In genomic region chr9:108853635-108854240, GRCm38 (mm10) we compare ENCODE assay signal across 8 mouse cellular contexts. TPM values are rescaled to one million over a fixed set of nuclear protein-coding genes. Genes with fewer than 3 reads are reported as not detected.
DNase-seq lines count a peak whose midpoint lies in the region; ATAC-seq and TF ChIP-seq lines count a peak whose summit lies in the region.

No protein-coding gene starts in this region.

- peak overlapping the region; percentile 90 for H3K4me2 ChIP-seq in forebrain, embryonic 11.5 days (ENCODE audit: low read depth, low read length, severe bottlenecking)
- H3K4me2 ChIP-seq in heart, embryonic 15.5 days, result peak overlapping the region; percentile 93
- H3K4me2 ChIP-seq in liver, embryonic 15.5 days, result peak overlapping the region; percentile 98
- peak overlapping the region; percentile 81 for H3K4me2 ChIP-seq in neural tube, embryonic 13.5 days

- in situ Hi-C loops in ES-E14 (cut with MboI; ENCODE audit: low sequenced_read_pairs in 2 of 2, unreplicated experiment in 2 of 2), result no loop called here

- no peak overlapping the region; the same call in 1 of the 2 replicates for H3K27ac ChIP-seq in ES-E14 (ENCODE audit: insufficient read depth, low read depth, low read length, poor library complexity, severe bottlenecking)
- H3K27ac ChIP-seq in forebrain, embryonic 11.5 days (ENCODE audit: low read depth, low read length), result peak overlapping the region; percentile 75
- peak overlapping the region; percentile 84 for H3K27ac ChIP-seq in heart, embryonic 15.5 days
- peak overlapping the region; percentile 75 for H3K27ac ChIP-seq in liver, embryonic 15.5 days (replicated peaks)
- H3K27ac ChIP-seq in neural tube, embryonic 13.5 days (replicated peaks), result peak overlapping the region; percentile 87

- DNase-seq in ES-E14 (ENCODE audit: low read depth, low spot score), result peak; percentile 94
- DNase-seq in c-Kit-positive CD71-positive TER-119-positive erythroid progenitor cells, embryonic 14.5 days (ENCODE audit: low spot score), result peak; percentile 89
- DNase-seq in forebrain, embryonic 11.5 days (ENCODE audit: low spot score), result peak; percentile 94
- DNase-seq in kidney, postnatal 14 days, result peak; percentile 94
- peak; percentile 89 for DNase-seq in testis, postnatal 14 days (ENCODE audit: low spot score)

- H3K36me3 ChIP-seq in ES-E14 (ENCODE audit: control insufficient read depth, insufficient read depth, low read length, poor library complexity, severe bottlenecking), result peaks cover 3% of the 10 kb centered on the region; the same call in 1 of the 2 replicates
- no peaks in the 10 kb centered on the region; the same call in 1 of the 2 replicates for H3K36me3 ChIP-seq in forebrain, embryonic 11.5 days (ENCODE audit: control insufficient read depth, insufficient read depth, low read length)
- peaks cover 9% of the 10 kb centered on the region; the same call in 1 of the 2 replicates for H3K36me3 ChIP-seq in heart, embryonic 15.5 days
- no peaks in the 10 kb centered on the region for H3K36me3 ChIP-seq in liver, embryonic 15.5 days (replicated peaks)
- peaks cover 68% of the 10 kb centered on the region for H3K36me3 ChIP-seq in neural tube, embryonic 13.5 days

- H3K4me1 ChIP-seq in ES-E14 (ENCODE audit: control insufficient read depth in 2 of 2, insufficient read depth in 2 of 2, low read length in 2 of 2, poor library complexity in 1 of 2), result peaks cover 0 to 14% of the 10 kb centered on the region in 2 experiments; a peak in 1 of 4 replicates
- 0 out of 2 replicates have a peak, but pooled peaks cover 1% of the 10 kb centered on the region for H3K4me1 ChIP-seq in forebrain, embryonic 11.5 days (replicated peaks; ENCODE audit: control insufficient read depth, insufficient read depth, low read length)
- H3K4me1 ChIP-seq in heart, embryonic 15.5 days (replicated peaks), result peaks cover 29% of the 10 kb centered on the region
- peaks cover 36% of the 10 kb centered on the region for H3K4me1 ChIP-seq in liver, embryonic 15.5 days (replicated peaks)
- peaks cover 21% of the 10 kb centered on the region for H3K4me1 ChIP-seq in neural tube, embryonic 13.5 days (replicated peaks)

- WGBS in forebrain, embryonic 11.5 days, result 2% methylated on average over 25 of the region's 25 CpGs
- WGBS in heart, embryonic 15.5 days, result 3% methylated on average over 25 of the region's 25 CpGs
- 3% methylated on average over 25 of the region's 25 CpGs for WGBS in liver, embryonic 15.5 days (ENCODE audit: insufficient replicate concordance)
- WGBS in neural tube, embryonic 13.5 days, result 2% methylated on average over 25 of the region's 25 CpGs

- peak; percentile 89 for ATAC-seq in forebrain, embryonic 11.5 days (replicated peaks; ENCODE audit: low FRiP score)
- ATAC-seq in heart, embryonic 15.5 days (replicated peaks; ENCODE audit: insufficient number of reproducible peaks, insufficient read depth, low FRiP score, low read depth), result peak; percentile 91
- peak; percentile 92 for ATAC-seq in liver, embryonic 15.5 days (ENCODE audit: insufficient read depth)
- peak; percentile 93 for ATAC-seq in neural tube, embryonic 13.5 days (ENCODE audit: low read depth)

- peak overlapping the region; percentile 86 for H3K9ac ChIP-seq in ES-E14 (ENCODE audit: insufficient read depth, low read depth, low read length, poor library complexity, severe bottlenecking)
- H3K9ac ChIP-seq in forebrain, embryonic 11.5 days (ENCODE audit: low read length), result peak overlapping the region; percentile 72
- H3K9ac ChIP-seq in heart, embryonic 15.5 days, result peak overlapping the region; percentile 64
- H3K9ac ChIP-seq in liver, embryonic 15.5 days, result peak overlapping the region; percentile 64
- peak overlapping the region; percentile 80 for H3K9ac ChIP-seq in neural tube, embryonic 13.5 days

- H3K27me3 ChIP-seq in forebrain, embryonic 11.5 days (ENCODE audit: control insufficient read depth, insufficient read depth, low read length), result no peaks in the 10 kb centered on the region
- H3K27me3 ChIP-seq in heart, embryonic 15.5 days, result peaks cover 3% of the 10 kb centered on the region
- no peaks in the 10 kb centered on the region for H3K27me3 ChIP-seq in liver, embryonic 15.5 days
- no peaks in the 10 kb centered on the region for H3K27me3 ChIP-seq in neural tube, embryonic 13.5 days

- H3K9me3 ChIP-seq in ES-E14 (ENCODE audit: control insufficient read depth, insufficient read depth, low read depth, low read length), result no peaks in the 10 kb centered on the region
- no peaks in the 10 kb centered on the region for H3K9me3 ChIP-seq in forebrain, embryonic 11.5 days (ENCODE audit: control insufficient read depth, low read length)
- H3K9me3 ChIP-seq in heart, embryonic 15.5 days (replicated peaks), result no peaks in the 10 kb centered on the region
- H3K9me3 ChIP-seq in liver, embryonic 15.5 days (replicated peaks), result no peaks in the 10 kb centered on the region
- no peaks in the 10 kb centered on the region for H3K9me3 ChIP-seq in neural tube, embryonic 13.5 days

- peak overlapping the region; percentile 73 to 91 for H3K4me3 ChIP-seq in ES-E14 (ENCODE audit: insufficient read depth in 1 of 2, low read depth in 1 of 2, low read length in 2 of 2, poor library complexity in 1 of 2, severe bottlenecking in 1 of 2)
- H3K4me3 ChIP-seq in forebrain, embryonic 11.5 days (ENCODE audit: low read depth, low read length), result peak overlapping the region; percentile 72
- H3K4me3 ChIP-seq in heart, embryonic 15.5 days, result peak overlapping the region; percentile 79
- peak overlapping the region; percentile 72 for H3K4me3 ChIP-seq in liver, embryonic 15.5 days (replicated peaks)
- peak overlapping the region; percentile 71 for H3K4me3 ChIP-seq in neural tube, embryonic 13.5 days

TF ChIP-seq in ES-E14, 5 proteins besides CTCF, POLR2A, EP300 and RAD21:
- TF ChIP-seq ZC3H11A (IDR thresholded peaks at IDR 0.05; ENCODE audit: borderline replicate concordance, low read depth, low read length) (no peak), CHD2 (IDR thresholded peaks at IDR 0.05; ENCODE audit: low read depth, low read length) (no peak), MAFK (IDR thresholded peaks at IDR 0.05; ENCODE audit: insufficient read depth, low read depth, low read length) (no peak), ZNF384 (IDR thresholded peaks at IDR 0.05; ENCODE audit: low read depth, low read length) (no peak), HCFC1 (IDR thresholded peaks at IDR 0.05; ENCODE audit: borderline replicate concordance, insufficient read depth, low read length) (no peak)

RNA-seq across cellular contexts. Expression of gene Slc26a6, which starts 0.7 kb away (rescaled TPM):
- 15.1 and 19.8 TPM in 2 replicates for total RNA-seq in ES-E14 (2012; rRNA removed)
- polyA plus RNA-seq in forebrain, embryonic 11.5 days (2014; fragmentation: Nextera tagmentation; extraction: Ambion mirVana), result 12.6 and 12.7 TPM in 2 replicates
- polyA plus RNA-seq in heart, embryonic 15.5 days (2015; fragmentation: Nextera tagmentation; extraction: Ambion mirVana), result 5.5 and 6.9 TPM in 2 replicates
- polyA plus RNA-seq in liver, embryonic 15.5 days (2015; fragmentation: Nextera tagmentation; extraction: Ambion mirVana), result 6.3 and 6.5 TPM in 2 replicates
- polyA plus RNA-seq in neural tube, embryonic 13.5 days (2015; fragmentation: Nextera tagmentation; extraction: Ambion mirVana), result 12.7 and 13.5 TPM in 2 replicates

RNA-seq across cellular contexts. Expression of gene Celsr3, which starts 27.6 kb away (rescaled TPM):
- total RNA-seq in ES-E14 (2012; rRNA removed), result 4.3 and 14.6 TPM in 2 replicates
- 6.9 and 9.4 TPM in 2 replicates for polyA plus RNA-seq in forebrain, embryonic 11.5 days (2014; fragmentation: Nextera tagmentation; extraction: Ambion mirVana)
- 0.06 and 0.22 TPM in 2 replicates for polyA plus RNA-seq in heart, embryonic 15.5 days (2015; fragmentation: Nextera tagmentation; extraction: Ambion mirVana)
- 0.15 and 0.16 TPM in 2 replicates for polyA plus RNA-seq in liver, embryonic 15.5 days (2015; fragmentation: Nextera tagmentation; extraction: Ambion mirVana)
- polyA plus RNA-seq in neural tube, embryonic 13.5 days (2015; fragmentation: Nextera tagmentation; extraction: Ambion mirVana), result 12.1 and 12.2 TPM in 2 replicates

RNA-seq across cellular contexts. Expression of gene Nckipsd, which starts 45.6 kb away (rescaled TPM):
- total RNA-seq in ES-E14 (2012; rRNA removed), result 17.4 and 20.2 TPM in 2 replicates
- polyA plus RNA-seq in forebrain, embryonic 11.5 days (2014; fragmentation: Nextera tagmentation; extraction: Ambion mirVana), result 14.4 and 22.0 TPM in 2 replicates
- 9.7 and 14.5 TPM in 2 replicates for polyA plus RNA-seq in heart, embryonic 15.5 days (2015; fragmentation: Nextera tagmentation; extraction: Ambion mirVana)
- polyA plus RNA-seq in liver, embryonic 15.5 days (2015; fragmentation: Nextera tagmentation; extraction: Ambion mirVana), result 3.9 and 9.1 TPM in 2 replicates
- 20.7 and 23.9 TPM in 2 replicates for polyA plus RNA-seq in neural tube, embryonic 13.5 days (2015; fragmentation: Nextera tagmentation; extraction: Ambion mirVana)
